Mouse (Mus musculus) forebrain, embryonic 13.5 days (tissue): ENCODE results near the gene March5. TPM values are rescaled to one million over a fixed set of nuclear protein-coding genes. Genes with fewer than 3 reads are reported as not detected.
"Not testable (repeated sequence)": the region's sequence is repeated elsewhere in the genome, so short reads cannot be mapped to it uniquely, and the experiment has no call there.

Experiments
- ATAC-seq: fragments of 200-750 bp; cut with Nextera tagmentation; 2 replicates; pipeline ENCODE4 v1.8.0; 2017
- H3K27ac ChIP-seq: fragments of 300-500 bp; sonication (generic); 2 replicates; pipeline ENCODE4 v1.5.1; 2015; ENCODE audit warnings: inconsistent platforms, mild to moderate bottlenecking, moderate library complexity
- H3K27me3 ChIP-seq: fragments of 300-500 bp; sonication (generic); 2 replicates; pipeline ENCODE4 v1.6.1; 2015; ENCODE audit warnings: mild to moderate bottlenecking, inconsistent platforms
- H3K36me3 ChIP-seq: fragments of 300-500 bp; sonication (generic); 2 replicates; pipeline ENCODE4 v1.6.1; 2015; ENCODE audit warnings: mild to moderate bottlenecking, inconsistent platforms; ENCODE audit not compliant: poor library complexity, severe bottlenecking
- H3K4me1 ChIP-seq: fragments of 300-500 bp; sonication (generic); 2 replicates; pipeline ENCODE4 v1.6.1; 2015; ENCODE audit warnings: inconsistent platforms
- H3K4me2 ChIP-seq: fragments of 300-500 bp; sonication (generic); 2 replicates; pipeline ENCODE4 v1.6.1; 2015; ENCODE audit warnings: inconsistent platforms, mild to moderate bottlenecking, moderate library complexity
- H3K4me3 ChIP-seq: fragments of 300-500 bp; sonication (generic); 2 replicates; pipeline ENCODE4 v1.5.1; 2015; ENCODE audit warnings: mild to moderate bottlenecking, inconsistent platforms
- H3K9ac ChIP-seq: fragments of 300-500 bp; sonication (generic); 2 replicates; pipeline ENCODE4 v1.6.1; 2015; ENCODE audit warnings: mild to moderate bottlenecking, inconsistent platforms
- H3K9me3 ChIP-seq: fragments of 300-500 bp; sonication (generic); replicated peaks from 2 replicates; pipeline ENCODE4 v1.6.1; 2016; ENCODE audit warnings: inconsistent platforms
- WGBS: fragments of 180-500 bp; shearing (Covaris S2); methylation state at CpG from one replicate; pipeline ENCODE4 v1.1.7; 2015; 5-methylcytosine and 5-hydroxymethylcytosine counted together
- polyA plus RNA-seq: library from polyadenylated mRNA; unstranded; fragments of >200 nt; fragmentation: Nextera tagmentation; extraction: Ambion mirVana; gene quantifications from 2 replicates; pipeline ENCODE4 v1.2.1, GENCODE M21; 2015

March5 gene
- polyA plus RNA-seq, 1 experiment from 2014 or later = 139 TPM

- Histone ChIP-seq H3K36me3 (peaks cover 42% of the 10 kb centered on the region), H3K9me3 (no peaks in the 10 kb centered on the region), H3K27me3 (no peaks in the 10 kb centered on the region), H3K27ac (no peak overlapping the region), H3K9ac (no peak overlapping the region), H3K4me3 (no peak overlapping the region), H3K4me1 (peaks cover 19% of the 10 kb centered on the region), H3K4me2 (no peak overlapping the region)
- 94% methylated on average over 3 of the region's 3 CpGs for WGBS
- ATAC-seq = no peak
These were observed 4.1 kb downstream of the March5 start for GRCm38 (mm10) chr19:37211416-37211815.

- Histone ChIP-seq H3K4me2 (no peak overlapping the region), H3K4me3 (no peak overlapping the region), H3K9ac (no peak overlapping the region), H3K4me1 (peaks cover 1% of the 10 kb centered on the region), H3K27me3 (no peaks in the 10 kb centered on the region), H3K9me3 (no peaks in the 10 kb centered on the region), H3K36me3 (peaks cover 68% of the 10 kb centered on the region), H3K27ac (no peak overlapping the region)
- 94% methylated on average over 2 of the region's 2 CpGs for WGBS
- no peak for ATAC-seq
These were observed 7.4 kb downstream of the March5 start for GRCm38 (mm10) chr19:37214711-37215110.

DNA sequence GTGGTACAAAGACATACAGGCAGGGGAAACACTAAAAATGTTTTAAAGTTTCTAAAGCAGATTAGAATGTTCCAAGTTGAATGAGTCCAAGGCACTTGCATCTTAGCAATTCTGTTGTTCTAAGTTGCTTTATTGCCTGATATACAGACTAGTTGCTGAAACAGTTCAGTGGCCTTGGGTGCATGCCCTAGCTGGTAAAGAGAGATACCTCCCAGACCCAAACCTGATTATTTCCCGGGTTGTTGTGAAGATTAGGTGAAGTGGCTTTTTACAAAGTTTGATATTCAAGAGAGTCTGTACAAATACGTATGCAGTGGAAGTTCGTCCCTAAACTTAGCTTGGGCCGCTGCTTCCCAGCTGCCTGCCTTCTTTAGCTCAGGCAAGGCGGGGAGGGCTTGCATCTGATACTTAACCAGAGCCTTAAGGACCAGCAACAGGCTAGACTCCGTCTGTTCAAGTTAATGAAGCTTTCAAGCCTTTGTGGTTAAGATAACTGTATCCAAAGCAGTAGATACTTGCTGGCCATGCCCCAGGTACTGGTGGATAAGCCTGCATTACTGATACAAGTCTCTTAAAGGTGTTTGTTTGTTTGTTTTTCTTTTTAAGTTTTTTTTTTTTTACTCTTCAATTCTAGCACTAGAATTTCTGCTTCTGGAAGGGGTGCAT, 18.0 kb downstream of the March5 start:
- 84% methylated on average over 6 of the region's 6 CpGs for WGBS
- Histone ChIP-seq H3K27ac (no peak overlapping the region), H3K27me3 (no peaks in the 10 kb centered on the region), H3K36me3 (peaks cover 49% of the 10 kb centered on the region), H3K4me3 (no peak overlapping the region), H3K4me2 (no peak overlapping the region), H3K9ac (no peak overlapping the region), H3K9me3 (no peaks in the 10 kb centered on the region), H3K4me1 (no peaks in the 10 kb centered on the region)
- ATAC-seq = no peak

- not testable (repeated sequence) for ATAC-seq, H3K27ac ChIP-seq, H3K9me3 ChIP-seq, H3K4me1 ChIP-seq, H3K4me2 ChIP-seq, H3K36me3 ChIP-seq, H3K9ac ChIP-seq, H3K4me3 ChIP-seq
- H3K27me3 ChIP-seq = peaks cover 24% of the 10 kb centered on the region
- WGBS = 76% methylated on average over 9 of the region's 9 CpGs
These were observed 25.3 kb downstream of the March5 start for GRCm38 (mm10) chr19:37232598-37232997.

- no peak overlapping the region for H3K27ac ChIP-seq
- H3K9ac ChIP-seq = peak overlapping the region; percentile 63
- H3K4me2 ChIP-seq = peak overlapping the region; percentile 76
- ATAC-seq = peak; percentile 61
- no peaks in the 10 kb centered on the region for H3K9me3 ChIP-seq
- peak overlapping the region; percentile 44 for H3K4me3 ChIP-seq
- peaks cover 27% of the 10 kb centered on the region for H3K27me3 ChIP-seq
- H3K36me3 ChIP-seq = no peaks in the 10 kb centered on the region
- H3K4me1 ChIP-seq = peaks cover 13% of the 10 kb centered on the region; the same call in 1 of the 2 replicates
- WGBS = 4% methylated on average over 63 of the region's 63 CpGs
These were observed 26.5 kb downstream of the March5 start for GRCm38 (mm10) chr19:37233561-37234539.

GRCm38 (mm10) chr19:37235818-37236217, 28.5 kb downstream of the March5 start:
- peaks cover 13% of the 10 kb centered on the region; the same call in 1 of the 2 replicates for H3K4me1 ChIP-seq

DNA sequence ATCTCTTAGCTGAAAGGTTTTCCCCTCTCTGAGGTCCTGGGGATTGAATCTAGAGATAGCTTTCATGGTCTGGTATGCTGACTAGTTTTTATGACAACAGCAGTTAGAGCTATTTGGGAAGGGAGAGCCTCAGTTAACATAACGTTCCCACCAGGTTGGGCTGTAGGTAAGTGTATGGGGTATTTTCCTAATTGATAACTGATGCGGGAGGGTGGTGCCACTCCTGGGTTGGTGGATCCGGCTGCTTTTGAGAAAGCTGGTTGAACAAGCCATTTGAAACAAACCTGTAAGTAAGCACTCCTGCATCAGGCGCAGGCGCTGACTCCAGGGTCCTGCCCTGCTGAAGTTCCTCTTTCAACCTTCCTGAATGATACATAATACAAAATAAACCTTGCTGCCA, 30.0 kb downstream of the March5 start:
- Histone ChIP-seq H3K27me3 (peaks cover 27% of the 10 kb centered on the region), H3K36me3 (no peaks in the 10 kb centered on the region), H3K4me2 (no peak overlapping the region), H3K27ac (no peak overlapping the region), H3K4me3 (no peak overlapping the region), H3K9me3 (no peaks in the 10 kb centered on the region), H3K4me1 (peaks cover 13% of the 10 kb centered on the region; the same call in 1 of the 2 replicates), H3K9ac (no peak overlapping the region)
- ATAC-seq = no peak
- 55% methylated on average over 5 of the region's 5 CpGs for WGBS

More at GRCm38 (mm10) chr19:37235818-37236217, 28.5 kb downstream of the March5 start:
- Histone ChIP-seq H3K4me2 (no peak overlapping the region), H3K36me3 (no peaks in the 10 kb centered on the region), H3K9me3 (no peaks in the 10 kb centered on the region), H3K9ac (no peak overlapping the region), H3K4me3 (no peak overlapping the region), H3K27ac (no peak overlapping the region), H3K27me3 (peaks cover 27% of the 10 kb centered on the region)
- no peak for ATAC-seq
- WGBS = 46% methylated on average over 8 of the region's 8 CpGs

GRCm38 (mm10) chr19:37237712-37238437, 30.5 kb downstream of the March5 start:
- no peak overlapping the region for H3K9ac ChIP-seq
- ATAC-seq = no peak
- H3K4me1 ChIP-seq = peaks cover 13% of the 10 kb centered on the region; the same call in 1 of the 2 replicates
- peaks cover 27% of the 10 kb centered on the region for H3K27me3 ChIP-seq
- peak overlapping the region; percentile 5; the same call in 1 of the 2 replicates for H3K4me2 ChIP-seq
- no peaks in the 10 kb centered on the region for H3K36me3 ChIP-seq
- 7% methylated on average over 15 of the region's 15 CpGs for WGBS
- H3K4me3 ChIP-seq = no peak overlapping the region
- no peak overlapping the region for H3K27ac ChIP-seq
- H3K9me3 ChIP-seq = no peaks in the 10 kb centered on the region

GRCm38 (mm10) chr19:37238651-37239050, 31.3 kb downstream of the March5 start:
- Histone ChIP-seq H3K4me2 (no peak overlapping the region), H3K36me3 (no peaks in the 10 kb centered on the region), H3K9me3 (no peaks in the 10 kb centered on the region), H3K27ac (no peak overlapping the region), H3K4me1 (peaks cover 11% of the 10 kb centered on the region; the same call in 1 of the 2 replicates), H3K9ac (no peak overlapping the region), H3K27me3 (peaks cover 25% of the 10 kb centered on the region), H3K4me3 (no peak overlapping the region)
- no peak for ATAC-seq
- WGBS = 9% methylated on average over 7 of the region's 7 CpGs

DNA sequence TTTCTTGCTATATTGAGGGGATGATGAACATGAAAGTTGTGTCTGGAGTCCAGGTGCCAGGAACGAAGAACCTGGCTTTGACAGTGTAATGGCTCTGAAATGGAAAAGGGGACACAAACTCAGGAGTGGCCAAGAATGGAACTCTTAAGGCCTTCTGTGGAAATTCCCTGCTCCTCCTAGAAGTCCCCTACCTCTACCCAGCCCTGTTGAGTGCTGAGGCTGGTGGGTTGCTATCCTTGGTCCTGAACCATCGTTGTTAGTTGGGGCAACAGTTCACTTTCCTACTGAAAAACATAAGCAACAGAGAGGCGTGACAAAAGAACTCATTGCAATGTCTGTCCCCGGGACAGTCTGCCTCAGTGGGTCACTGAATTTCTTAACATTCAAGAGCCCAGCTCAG, 31.8 kb downstream of the March5 start:
- Histone ChIP-seq H3K4me1 (peaks cover 6% of the 10 kb centered on the region; the same call in 1 of the 2 replicates), H3K27me3 (peaks cover 20% of the 10 kb centered on the region), H3K4me2 (no peak overlapping the region), H3K4me3 (no peak overlapping the region), H3K36me3 (no peaks in the 10 kb centered on the region), H3K9me3 (no peaks in the 10 kb centered on the region), H3K9ac (no peak overlapping the region), H3K27ac (no peak overlapping the region)
- ATAC-seq = no peak
- WGBS = 33% methylated on average over 4 of the region's 4 CpGs

DNA sequence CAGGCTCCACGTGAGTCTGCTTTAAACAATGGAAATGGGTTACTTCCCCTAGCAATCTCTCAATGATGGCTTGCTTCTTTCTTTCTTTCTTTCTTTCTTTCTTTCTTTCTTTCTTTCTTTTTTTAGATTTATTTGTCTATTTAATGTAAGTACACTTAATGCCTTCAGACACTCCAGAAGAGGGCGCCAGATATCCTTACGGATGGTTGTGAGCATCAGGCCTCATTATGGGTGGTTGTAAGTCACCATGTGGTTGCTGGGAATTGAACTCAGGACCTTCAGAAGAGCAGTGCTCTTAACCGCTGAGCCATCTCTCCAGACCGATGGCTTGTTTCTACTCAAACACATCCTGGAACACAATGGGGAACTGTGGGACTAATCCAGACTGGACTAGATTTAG, 33.9 kb downstream of the March5 start:
- 0 out of 2 replicates have a peak, but pooled peaks cover 5% of the 10 kb centered on the region for H3K4me1 ChIP-seq
- H3K36me3 ChIP-seq = no peaks in the 10 kb centered on the region
- no peak overlapping the region for H3K4me3 ChIP-seq
- 77% methylated on average over 5 of the region's 5 CpGs for WGBS
- peaks cover 4% of the 10 kb centered on the region; the same call in 1 of the 2 replicates for H3K27me3 ChIP-seq
- no peak overlapping the region for H3K9ac ChIP-seq
- no peak for ATAC-seq
- H3K4me2 ChIP-seq = no peak overlapping the region
- H3K9me3 ChIP-seq = peaks cover 4% of the 10 kb centered on the region; the same call in 1 of the 2 replicates
- no peak overlapping the region for H3K27ac ChIP-seq
